Mouse (Mus musculus) urinary bladder, postnatal 4 days (tissue): Measurements from ENCODE around the gene Eif4e.

Experiments used
- DNase-seq, 2 experiments: peaks; one replicate each; pipeline ENCODE4 v3.0.0; 2021 to 2022; ENCODE audit warnings: low spot score in 2 of 2

Eif4e gene

GRCm38 (mm10) chr3:138586213-138586612 is 60.2 kb downstream of the Eif4e start:
- no peak for DNase-seq

- no peak for DNase-seq
These were observed 61.2 kb downstream of the Eif4e start for GRCm38 (mm10) chr3:138587137-138587536.

- DNase-seq = no peak
These were observed 62.0 kb downstream of the Eif4e start for GRCm38 (mm10) chr3:138588001-138588400.

GRCm38 (mm10) chr3:138591002-138591401 is 65.0 kb downstream of the Eif4e start:
- no peak for DNase-seq

- no peak for DNase-seq
These were observed 65.9 kb downstream of the Eif4e start for GRCm38 (mm10) chr3:138591806-138592365.

GRCm38 (mm10) chr3:138593131-138593530 is 67.2 kb downstream of the Eif4e start:
- DNase-seq = no peak

GRCm38 (mm10) chr3:138593911-138594310 is 67.9 kb downstream of the Eif4e start:
- no peak for DNase-seq

GRCm38 (mm10) chr3:138601076-138601475 is 75.1 kb downstream of the Eif4e start:
- no peak for DNase-seq

GRCm38 (mm10) chr3:138605132-138605531 is 79.2 kb downstream of the Eif4e start:
- DNase-seq = no peak

- no peak for DNase-seq
These were observed 82.7 kb downstream of the Eif4e start for GRCm38 (mm10) chr3:138608665-138609064.
